Mouse (Mus musculus) splenic B cell, adult 2 months (primary cell): ENCODE results near the gene Prrt2.

Experiments
- DNase-seq: peaks from one replicate; pipeline ENCODE4 v3.0.0-alpha.2; 2011; ENCODE audit warnings: low read depth, low spot score
- H3K27me3 ChIP-seq: 2 replicates; pipeline ENCODE4 v1.6.1; 2012; ENCODE audit warnings: mild to moderate bottlenecking, low read length, moderate library complexity, mixed read lengths; ENCODE audit not compliant: control insufficient read depth, poor library complexity, insufficient read depth, severe bottlenecking
- H3K36me3 ChIP-seq: 2 replicates; pipeline ENCODE4 v1.6.1; 2012; ENCODE audit warnings: mild to moderate bottlenecking, low read length, moderate library complexity, mixed read lengths; ENCODE audit not compliant: control insufficient read depth, poor library complexity, insufficient read depth, severe bottlenecking

Gene Prrt2

GRCm38 (mm10) chr7:127014993-127015392 is 6.0 kb downstream of the Prrt2 start:
- no peaks in the 10 kb centered on the region; the same call in 1 of the 2 replicates for H3K36me3 ChIP-seq
- no peaks in the 10 kb centered on the region for H3K27me3 ChIP-seq
- no peak for DNase-seq

- Histone ChIP-seq H3K36me3 (no peaks in the 10 kb centered on the region; the same call in 1 of the 2 replicates), H3K27me3 (no peaks in the 10 kb centered on the region)
- peak; percentile 75 for DNase-seq
These were observed 6.7 kb downstream of the Prrt2 start, which contains the start of gene Mvp for GRCm38 (mm10) chr7:127014320-127014719. Gene Mvp, minus strand, starts transcription at chr7:127014621.

DNA sequence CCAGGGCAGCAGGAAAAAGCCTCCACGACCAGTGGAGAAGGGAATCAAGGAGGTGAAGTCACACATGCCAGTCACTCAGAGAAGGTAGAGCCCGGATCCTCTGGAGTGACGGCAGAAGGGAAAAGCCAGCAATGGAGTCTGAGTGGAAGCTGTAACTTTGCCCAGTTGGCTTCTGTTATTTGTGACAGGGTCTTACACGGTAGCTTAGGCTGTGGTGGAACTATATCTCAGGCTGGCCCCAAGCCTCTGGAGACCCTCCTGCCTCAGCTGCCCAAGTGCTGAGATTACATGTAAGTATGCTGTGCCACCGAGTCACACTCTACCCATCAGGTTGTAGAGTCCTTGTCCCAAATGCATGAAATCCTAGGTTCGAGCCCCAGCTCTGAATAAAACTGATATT is 7.6 kb downstream of the Prrt2 start:
- Histone ChIP-seq H3K27me3 (no peaks in the 10 kb centered on the region), H3K36me3 (no peaks in the 10 kb centered on the region; the same call in 1 of the 2 replicates)
- DNase-seq: no peak

GRCm38 (mm10) chr7:127012845-127013244 is 8.2 kb downstream of the Prrt2 start:
- DNase-seq: no peak
- H3K27me3 ChIP-seq: no peaks in the 10 kb centered on the region
- H3K36me3 ChIP-seq: no peaks in the 10 kb centered on the region; the same call in 1 of the 2 replicates

DNA sequence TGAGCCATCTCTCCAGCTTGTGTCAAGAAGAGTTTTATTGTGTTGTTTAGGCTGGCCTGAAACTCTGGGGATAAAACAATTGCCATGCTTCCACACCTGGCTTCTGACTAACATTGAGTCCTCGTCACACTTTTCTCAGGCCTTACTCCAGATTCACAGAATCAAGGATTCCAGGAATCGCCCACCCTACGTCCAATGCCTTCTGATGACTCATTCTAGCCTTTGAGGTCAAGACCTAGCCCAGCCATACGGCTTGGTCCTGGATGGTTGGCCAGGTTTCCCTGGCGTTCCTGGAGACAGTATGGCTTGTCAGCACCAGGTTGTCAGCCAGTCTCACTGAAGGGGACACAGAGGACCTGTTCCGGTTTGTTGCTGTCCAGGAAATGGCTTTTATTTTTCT is 8.6 kb downstream of the Prrt2 start:
- no peak for DNase-seq
- no peaks in the 10 kb centered on the region for H3K27me3 ChIP-seq
- no peaks in the 10 kb centered on the region; the same call in 1 of the 2 replicates for H3K36me3 ChIP-seq

GRCm38 (mm10) chr7:127011717-127012116 is 9.3 kb downstream of the Prrt2 start:
- Histone ChIP-seq H3K36me3 (no peaks in the 10 kb centered on the region; the same call in 1 of the 2 replicates), H3K27me3 (no peaks in the 10 kb centered on the region)
- no peak for DNase-seq

GRCm38 (mm10) chr7:127011051-127011450 is 10.0 kb downstream of the Prrt2 start:
- Histone ChIP-seq H3K36me3 (no peaks in the 10 kb centered on the region; the same call in 1 of the 2 replicates), H3K27me3 (no peaks in the 10 kb centered on the region)
- DNase-seq: no peak

DNA sequence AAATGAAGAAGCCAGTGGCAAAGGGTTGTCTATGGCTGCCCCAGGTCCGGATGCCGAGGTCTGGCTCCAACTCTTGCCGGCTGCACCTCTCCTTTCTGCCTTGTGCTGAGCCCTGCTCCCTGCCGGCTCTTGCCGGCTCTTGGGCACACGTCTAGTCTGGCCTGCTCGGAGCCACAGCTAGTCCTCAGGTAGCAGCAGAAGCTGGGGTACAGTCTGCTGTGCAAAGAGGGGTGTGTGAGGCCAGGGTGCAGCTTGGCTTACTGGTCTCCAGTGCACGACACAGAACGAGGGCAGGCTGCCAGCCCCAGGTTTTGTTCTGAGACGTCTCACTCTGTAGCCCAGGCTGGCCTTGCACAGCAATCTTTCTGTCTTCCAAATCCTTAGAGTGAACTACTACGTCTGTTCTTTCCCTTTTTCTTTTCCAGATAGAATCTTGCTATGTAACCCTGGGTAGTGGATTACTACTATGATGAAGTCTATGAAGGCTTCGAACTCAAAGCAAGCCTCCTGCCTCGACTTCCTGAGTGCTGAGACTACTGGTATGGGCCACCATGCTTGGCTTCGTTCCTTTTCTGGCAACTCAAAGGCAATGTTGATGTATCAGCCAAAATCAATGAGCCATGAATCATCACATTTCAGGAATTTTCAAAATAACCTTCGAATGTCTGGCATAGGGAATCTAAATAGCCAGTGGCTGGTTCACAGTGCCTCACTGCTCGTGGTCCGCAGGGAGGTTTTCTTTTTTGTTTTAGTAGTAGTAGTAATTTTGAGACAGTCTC is 11.5 kb downstream of the Prrt2 start:
- DNase-seq: no peak
- Histone ChIP-seq H3K36me3 (no peaks in the 10 kb centered on the region), H3K27me3 (no peaks in the 10 kb centered on the region)

- Histone ChIP-seq H3K27me3 (no peaks in the 10 kb centered on the region), H3K36me3 (no peaks in the 10 kb centered on the region)
- DNase-seq: peak; percentile 48
These were observed 12.6 kb downstream of the Prrt2 start for GRCm38 (mm10) chr7:127008239-127009019.

- H3K27me3 ChIP-seq: no peaks in the 10 kb centered on the region
- no peaks in the 10 kb centered on the region for H3K36me3 ChIP-seq
- DNase-seq: no peak
These were observed 13.5 kb downstream of the Prrt2 start for GRCm38 (mm10) chr7:127007313-127008024.

DNA sequence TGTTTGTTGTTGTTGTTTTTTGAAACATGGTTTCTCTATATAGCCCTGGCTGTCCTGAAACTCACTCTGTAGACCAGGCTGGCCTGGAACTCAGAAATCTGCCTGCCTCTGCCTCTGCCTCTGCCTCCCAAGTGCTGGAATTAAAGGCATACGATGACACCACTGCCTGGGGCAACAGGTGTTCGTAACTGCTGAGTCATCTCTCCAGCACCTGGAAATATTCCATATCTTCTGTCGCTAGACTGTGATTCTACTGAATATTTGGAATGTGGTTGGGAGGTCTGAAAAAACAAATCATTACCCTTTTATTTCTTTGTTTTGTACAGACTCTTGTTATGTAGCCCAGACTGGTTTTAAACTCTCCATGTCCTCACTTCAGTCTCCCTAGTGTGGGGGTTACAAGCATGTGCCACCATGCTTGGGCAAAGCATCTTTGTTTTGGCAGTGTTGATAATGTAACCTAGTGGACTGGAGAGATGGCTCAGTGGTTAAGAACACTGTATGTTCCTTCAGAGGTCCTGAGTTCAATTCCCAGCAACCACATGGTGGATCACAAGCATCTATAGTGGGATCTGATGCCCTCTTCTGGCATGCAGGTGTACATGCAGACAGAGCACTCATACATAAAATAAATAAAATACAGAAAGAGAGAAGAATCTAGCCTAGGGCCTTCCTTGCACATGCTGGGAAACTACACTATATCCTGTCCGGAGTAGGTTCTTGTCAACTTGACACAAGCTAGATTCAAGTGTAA is 16.7 kb downstream of the Prrt2 start:
- 0 out of 2 replicates have a peak, but pooled peaks cover 4% of the 10 kb centered on the region for H3K36me3 ChIP-seq
- no peak for DNase-seq
- H3K27me3 ChIP-seq: no peaks in the 10 kb centered on the region

- 0 out of 2 replicates have a peak, but pooled peaks cover 4% of the 10 kb centered on the region for H3K36me3 ChIP-seq
- no peaks in the 10 kb centered on the region for H3K27me3 ChIP-seq
- DNase-seq: no peak
These were observed 17.4 kb downstream of the Prrt2 start for GRCm38 (mm10) chr7:127003620-127004019.

- no peak for DNase-seq
- H3K27me3 ChIP-seq: no peaks in the 10 kb centered on the region
- H3K36me3 ChIP-seq: peaks cover 10% of the 10 kb centered on the region
These were observed 21.4 kb downstream of the Prrt2 start for GRCm38 (mm10) chr7:126999568-126999967.

DNA sequence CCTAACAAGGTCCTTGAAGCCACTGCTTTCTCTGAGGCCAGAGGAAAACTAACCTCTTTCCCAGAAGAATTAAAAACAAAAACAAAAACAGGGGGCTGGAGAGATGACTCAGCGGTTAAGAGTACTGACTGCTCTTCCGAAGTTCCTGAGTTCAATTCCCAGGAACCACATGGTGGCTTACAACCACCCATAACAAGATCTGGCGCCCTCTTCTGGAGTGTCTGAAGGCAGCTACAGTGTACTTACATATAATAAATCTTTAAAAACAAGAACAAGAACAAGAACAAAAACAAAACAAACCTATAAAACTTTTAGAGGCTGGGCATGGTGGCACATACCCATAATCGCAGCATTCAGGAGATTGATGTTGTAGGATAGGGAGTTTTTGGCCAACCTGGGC is 24.6 kb downstream of the Prrt2 start:
- DNase-seq: no peak
- Histone ChIP-seq H3K36me3 (peaks cover 14% of the 10 kb centered on the region), H3K27me3 (no peaks in the 10 kb centered on the region)
